ENCODE assay signal across 10 mouse cellular contexts in genomic region chr11:98951026-98951906, GRCm38 (mm10). TPM values are rescaled to one million over a fixed set of nuclear protein-coding genes. Genes with fewer than 3 reads are reported as not detected.
A peak's percentile ranks its signal among the peaks of the same experiment; 100 is the strongest.
DNase-seq lines count a peak whose midpoint lies in the region; ATAC-seq lines count a peak whose summit lies in the region.
"Had no signal": no experiment of that assay in that cellular context is flagged by ENCODE, and none has a peak within 500 bp of the region (broad histone marks: within the 10 kb centered on the region; RNA-seq: fewer than 3 reads in every experiment).

No protein-coding gene starts in this region.

- no peak for ATAC-seq in neural tube, embryonic 11.5 days (ENCODE audit: insufficient read depth, low FRiP score, low TSS enrichment)
- ATAC-seq in embryonic facial prominence, embryonic 12.5 days (ENCODE audit: insufficient number of reproducible peaks, insufficient read depth, low FRiP score, low TSS enrichment): no peak
- ATAC-seq in heart, embryonic 12.5 days (ENCODE audit: insufficient number of reproducible peaks, low FRiP score): no peak
- peak; percentile 30; the same call in 1 of the 2 replicates for ATAC-seq in kidney, embryonic 14.5 days (ENCODE audit: low FRiP score, low TSS enrichment)

- no peak for DNase-seq in neural tube, embryonic 11.5 days (ENCODE audit: low spot score)
- DNase-seq in neural tube, embryonic 10.5 days (ENCODE audit: extremely low spot score, low spot score): no peak
- peak; percentile 82 for DNase-seq in lung, postnatal 14 days
- DNase-seq in testis, postnatal 14 days (ENCODE audit: low spot score): peak; percentile 86
- no peak for DNase-seq in left cerebral cortex, adult 8-10 months (ENCODE audit: low spot score in 2 of 2)

- 0 out of 2 replicates have a peak, but pooled peaks cover 2% of the 10 kb centered on the region for H3K36me3 ChIP-seq in neural tube, embryonic 11.5 days (ENCODE audit: control insufficient read depth, insufficient read depth, low read length)
- peaks cover 27% of the 10 kb centered on the region for H3K36me3 ChIP-seq in embryonic facial prominence, embryonic 12.5 days
- H3K36me3 ChIP-seq in heart, embryonic 12.5 days: peaks cover 34% of the 10 kb centered on the region
- peaks cover 21% of the 10 kb centered on the region for H3K36me3 ChIP-seq in kidney, embryonic 14.5 days (ENCODE audit: control insufficient read depth, insufficient read depth, low read length)

- no peaks in the 10 kb centered on the region for H3K27me3 ChIP-seq in neural tube, embryonic 11.5 days (ENCODE audit: control insufficient read depth, insufficient read depth, low read length)
- no peaks in the 10 kb centered on the region for H3K27me3 ChIP-seq in embryonic facial prominence, embryonic 12.5 days
- no peaks in the 10 kb centered on the region for H3K27me3 ChIP-seq in heart, embryonic 12.5 days (replicated peaks)
- H3K27me3 ChIP-seq in kidney, embryonic 14.5 days (ENCODE audit: control insufficient read depth, insufficient read depth, low read length): no peaks in the 10 kb centered on the region

- no peaks in the 10 kb centered on the region for H3K9me3 ChIP-seq in neural tube, embryonic 11.5 days (ENCODE audit: control insufficient read depth, low read length)
- no peaks in the 10 kb centered on the region for H3K9me3 ChIP-seq in embryonic facial prominence, embryonic 12.5 days
- no peaks in the 10 kb centered on the region for H3K9me3 ChIP-seq in heart, embryonic 12.5 days (replicated peaks)
- no peaks in the 10 kb centered on the region for H3K9me3 ChIP-seq in kidney, embryonic 14.5 days (ENCODE audit: control insufficient read depth, low read length)

- no peak overlapping the region for H3K9ac ChIP-seq in neural tube, embryonic 11.5 days (ENCODE audit: low read length)
- no peak overlapping the region; the same call in 1 of the 2 replicates for H3K9ac ChIP-seq in embryonic facial prominence, embryonic 12.5 days
- H3K9ac ChIP-seq in heart, embryonic 12.5 days: peak overlapping the region; percentile 45
- H3K9ac ChIP-seq in kidney, embryonic 14.5 days (ENCODE audit: low read depth, low read length): peak overlapping the region; percentile 42; the same call in 1 of the 2 replicates

- 84% methylated on average over 16 of the region's 16 CpGs for WGBS in neural tube, embryonic 11.5 days
- WGBS in embryonic facial prominence, embryonic 12.5 days: 72% methylated on average over 16 of the region's 16 CpGs
- 59% methylated on average over 16 of the region's 16 CpGs for WGBS in heart, embryonic 12.5 days
- 64% methylated on average over 13 of the region's 16 CpGs for WGBS in kidney, embryonic 14.5 days

- H3K27ac ChIP-seq in neural tube, embryonic 11.5 days (ENCODE audit: low read depth, low read length): 0 out of 2 replicates have a peak overlapping the region, but pooled peaks have one; percentile 4
- H3K27ac ChIP-seq in embryonic facial prominence, embryonic 12.5 days: peak overlapping the region; percentile 60; the same call in 1 of the 2 replicates
- peak overlapping the region; percentile 84 for H3K27ac ChIP-seq in heart, embryonic 12.5 days (ENCODE audit: poor library complexity, severe bottlenecking)
- H3K27ac ChIP-seq in kidney, embryonic 14.5 days (ENCODE audit: low read depth, low read length): peak overlapping the region; percentile 57; the same call in 1 of the 2 replicates

- H3K4me3 ChIP-seq in neural tube, embryonic 11.5 days (ENCODE audit: low read depth, low read length): no peak overlapping the region
- H3K4me3 ChIP-seq in embryonic facial prominence, embryonic 12.5 days: no peak overlapping the region
- no peak overlapping the region for H3K4me3 ChIP-seq in heart, embryonic 12.5 days
- no peak overlapping the region for H3K4me3 ChIP-seq in kidney, embryonic 14.5 days (ENCODE audit: low read length)

- H3K4me1 ChIP-seq in neural tube, embryonic 11.5 days (ENCODE audit: control insufficient read depth, insufficient read depth, low read length): peaks cover 34% of the 10 kb centered on the region
- peaks cover 68% of the 10 kb centered on the region for H3K4me1 ChIP-seq in embryonic facial prominence, embryonic 12.5 days
- peaks cover 91% of the 10 kb centered on the region for H3K4me1 ChIP-seq in heart, embryonic 12.5 days (replicated peaks)
- peaks cover 61% of the 10 kb centered on the region for H3K4me1 ChIP-seq in kidney, embryonic 14.5 days (ENCODE audit: control insufficient read depth, insufficient read depth, low read length)

- no peak overlapping the region for H3K4me2 ChIP-seq in neural tube, embryonic 11.5 days (ENCODE audit: low read depth)
- H3K4me2 ChIP-seq in embryonic facial prominence, embryonic 12.5 days (replicated peaks): no peak overlapping the region
- peak overlapping the region; percentile 4; the same call in 1 of the 2 replicates for H3K4me2 ChIP-seq in heart, embryonic 12.5 days
- peak overlapping the region; percentile 5; the same call in 1 of the 2 replicates for H3K4me2 ChIP-seq in kidney, embryonic 14.5 days (replicated peaks; ENCODE audit: low read depth, low read length)

RNA-seq across cellular contexts. Expression of gene Rara, which starts 23.6 kb away (rescaled TPM):
- 73.2 and 75.1 TPM in 2 replicates for polyA plus RNA-seq in neural tube, embryonic 11.5 days (2014; fragmentation: Nextera tagmentation; extraction: Ambion mirVana)
- polyA plus RNA-seq in embryonic facial prominence, embryonic 12.5 days (2016; fragmentation: Nextera tagmentation; extraction: Ambion mirVana): 48.8 and 49.2 TPM in 2 replicates
- polyA plus RNA-seq in heart, embryonic 12.5 days (2016; fragmentation: Nextera tagmentation; extraction: Ambion mirVana): 33.8 and 35.1 TPM in 2 replicates
- 27.7 and 36.7 TPM in 2 replicates for polyA plus RNA-seq in kidney, embryonic 14.5 days (2014; fragmentation: Nextera tagmentation; extraction: Ambion mirVana)
- 10 to 100 TPM; 11.1 to 11.7 (median 11.4) TPM for total RNA-seq in left cerebral cortex, adult 8-10 months (2022)

RNA-seq across cellular contexts. Expression of gene Gjd3, which starts 31.6 kb away (rescaled TPM):
- 0.57 TPM in 1 of 2 replicates, not detected in the other for polyA plus RNA-seq in neural tube, embryonic 11.5 days (2014; fragmentation: Nextera tagmentation; extraction: Ambion mirVana)
- polyA plus RNA-seq in embryonic facial prominence, embryonic 12.5 days (2016; fragmentation: Nextera tagmentation; extraction: Ambion mirVana): 0.73 and 1.4 TPM in 2 replicates
- polyA plus RNA-seq in heart, embryonic 12.5 days (2016; fragmentation: Nextera tagmentation; extraction: Ambion mirVana): 3.5 and 3.9 TPM in 2 replicates
- polyA plus RNA-seq in kidney, embryonic 14.5 days (2014; fragmentation: Nextera tagmentation; extraction: Ambion mirVana): 0.64 TPM in 1 of 2 replicates, not detected in the other
- total RNA-seq in left cerebral cortex, adult 8-10 months (2022): 1 to 10 TPM; 1.2 to 1.8 (median 1.4) TPM
- total RNA-seq: hematopoietic stem cell, adult 5-6 weeks; MEL had no signal

RNA-seq across cellular contexts. Expression of gene Cdc6, which starts 43.7 kb away (rescaled TPM):
- 41.6 and 44.4 TPM in 2 replicates for polyA plus RNA-seq in neural tube, embryonic 11.5 days (2014; fragmentation: Nextera tagmentation; extraction: Ambion mirVana)
- 33.1 and 34.7 TPM in 2 replicates for polyA plus RNA-seq in embryonic facial prominence, embryonic 12.5 days (2016; fragmentation: Nextera tagmentation; extraction: Ambion mirVana)
- polyA plus RNA-seq in heart, embryonic 12.5 days (2016; fragmentation: Nextera tagmentation; extraction: Ambion mirVana): 27.0 and 27.7 TPM in 2 replicates
- polyA plus RNA-seq in kidney, embryonic 14.5 days (2014; fragmentation: Nextera tagmentation; extraction: Ambion mirVana): 32.5 and 44.1 TPM in 2 replicates
- total RNA-seq in left cerebral cortex, adult 8-10 months (2022): under 1 TPM; 0.15 to 0.91 (median 0.25) TPM

Comparison
In these comparisons a context has a peak if more than half of its experiments do, and no peak if none do; other contexts are left out.
1. DNase-seq: peak in lung, postnatal 14 days (single experiment) and testis, postnatal 14 days (single experiment); none in neural tube, embryonic 11.5 days (single experiment), neural tube, embryonic 10.5 days (single experiment) and left cerebral cortex, adult 8-10 months (0 of 2).
2. H3K27ac ChIP-seq: peak in every context shown above with its lines; median percentile 84 in heart, embryonic 12.5 days; 60 in embryonic facial prominence, embryonic 12.5 days; 57 in kidney, embryonic 14.5 days; 4 in neural tube, embryonic 11.5 days.
3. H3K4me2 ChIP-seq: peak in heart, embryonic 12.5 days (single experiment) and kidney, embryonic 14.5 days (single experiment); none in neural tube, embryonic 11.5 days (single experiment) and embryonic facial prominence, embryonic 12.5 days (single experiment).
4. H3K9ac ChIP-seq: peak in heart, embryonic 12.5 days (single experiment) and kidney, embryonic 14.5 days (single experiment); none in neural tube, embryonic 11.5 days (single experiment) and embryonic facial prominence, embryonic 12.5 days (single experiment).